Mouse (Mus musculus): ENCODE results near the gene Pkd1l1.

Gene Pkd1l1

GRCm38 (mm10) chr11:8817376-8817775 is 155.7 kb downstream of the Pkd1l1 start:
- peak; percentile 33 for DNase-seq

DNA sequence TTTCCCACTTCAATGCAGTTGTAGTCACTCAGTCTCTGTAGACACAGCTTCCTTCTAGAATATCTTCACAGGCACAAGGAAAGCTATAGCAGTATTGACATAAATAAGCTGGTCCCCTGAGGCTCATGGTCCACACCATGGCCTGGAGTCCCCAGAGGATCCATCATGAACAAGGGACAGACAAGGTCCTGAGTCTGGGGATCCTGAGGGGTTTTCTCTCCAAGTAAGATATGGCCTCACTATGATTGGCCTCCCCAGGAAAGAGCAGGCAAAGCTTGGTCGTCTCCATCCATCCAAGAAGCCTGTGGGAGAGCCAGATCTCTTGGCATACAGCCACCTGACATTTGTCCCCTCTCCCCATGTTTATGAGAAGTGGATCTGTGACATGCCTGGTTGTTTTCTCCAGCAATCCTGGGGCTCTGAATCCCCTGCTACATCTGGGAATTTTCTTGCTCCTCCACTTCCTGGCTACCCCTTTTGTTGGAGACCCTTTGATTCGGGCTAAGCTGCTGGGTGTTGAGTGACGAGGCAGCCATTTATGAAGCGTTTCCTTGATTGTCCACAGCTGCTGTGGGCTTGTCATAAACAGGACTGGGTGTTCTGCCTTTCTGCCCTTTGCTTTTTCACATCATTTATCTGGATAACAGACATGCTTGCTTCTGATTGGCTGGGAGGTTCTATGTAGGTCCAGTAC is 158.8 kb downstream of the Pkd1l1 start:
- peak; percentile 81 for DNase-seq

- no peak for DNase-seq
Measured at GRCm38 (mm10) chr11:8811506-8812100, 161.5 kb downstream of the Pkd1l1 start.

DNA sequence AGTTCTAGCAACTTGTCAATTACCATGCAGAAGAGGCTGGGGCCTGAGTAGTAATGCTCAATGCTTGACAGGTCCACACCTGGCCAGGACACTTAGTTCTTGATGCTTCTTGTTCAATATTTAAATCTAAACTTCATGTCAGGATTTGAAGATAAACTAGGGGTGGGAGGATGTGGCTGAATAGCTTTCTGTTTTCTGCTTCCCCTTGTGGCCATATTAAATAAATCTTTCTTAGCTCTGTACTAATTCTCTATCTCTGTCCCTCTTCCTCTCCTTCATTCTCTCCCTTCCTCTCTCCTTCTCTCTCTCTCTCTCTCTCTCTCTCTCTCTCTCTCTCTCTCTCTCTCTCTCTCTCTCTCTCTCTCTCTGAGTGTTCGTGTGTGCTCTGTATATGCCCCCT is 163.4 kb downstream of the Pkd1l1 start:
- no peak for DNase-seq

GRCm38 (mm10) chr11:8807009-8807408 is 166.1 kb downstream of the Pkd1l1 start:
- DNase-seq: no peak

DNA sequence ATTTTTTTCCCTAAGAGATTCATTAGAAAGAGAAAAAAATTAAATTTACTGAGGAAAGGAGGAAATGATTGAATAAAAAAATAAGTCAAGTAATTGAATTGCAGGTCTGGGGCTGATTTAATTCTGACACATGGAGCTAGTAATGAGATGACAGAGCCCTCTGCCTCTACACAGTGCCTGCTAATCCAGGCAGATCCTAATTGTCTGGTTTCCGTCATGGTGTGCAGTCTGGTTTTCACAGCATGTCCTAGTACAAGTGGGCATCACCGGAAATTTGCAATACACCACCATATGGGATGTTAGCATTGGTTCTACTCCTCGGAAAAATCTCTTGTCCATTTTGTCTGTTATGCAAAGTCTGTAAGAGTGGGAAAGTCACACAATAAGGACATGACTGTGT is 168.9 kb downstream of the Pkd1l1 start:
- DNase-seq: no peak

DNA sequence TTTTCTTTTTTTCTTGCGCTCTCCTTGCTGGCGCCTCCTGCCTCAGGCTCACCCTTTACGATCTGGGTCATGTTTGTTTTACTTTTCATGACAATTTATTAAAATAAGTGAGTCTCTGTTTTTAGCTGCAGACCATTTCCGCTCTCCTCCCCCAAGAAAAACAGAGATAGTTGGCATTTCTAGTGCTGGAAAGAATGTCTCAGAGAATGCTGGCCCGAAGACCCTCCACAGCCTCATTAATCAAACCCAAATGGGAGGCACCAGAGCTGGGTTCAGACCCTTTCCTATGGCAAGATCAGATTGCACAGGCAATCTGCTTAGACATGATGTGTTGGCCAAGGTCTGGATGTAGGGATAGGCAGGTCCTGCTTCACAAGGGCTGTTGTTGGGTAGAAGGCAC is 175.6 kb downstream of the Pkd1l1 start:
- no peak for DNase-seq

GRCm38 (mm10) chr11:8795031-8795430 is 178.0 kb downstream of the Pkd1l1 start:
- DNase-seq: no peak

DNA sequence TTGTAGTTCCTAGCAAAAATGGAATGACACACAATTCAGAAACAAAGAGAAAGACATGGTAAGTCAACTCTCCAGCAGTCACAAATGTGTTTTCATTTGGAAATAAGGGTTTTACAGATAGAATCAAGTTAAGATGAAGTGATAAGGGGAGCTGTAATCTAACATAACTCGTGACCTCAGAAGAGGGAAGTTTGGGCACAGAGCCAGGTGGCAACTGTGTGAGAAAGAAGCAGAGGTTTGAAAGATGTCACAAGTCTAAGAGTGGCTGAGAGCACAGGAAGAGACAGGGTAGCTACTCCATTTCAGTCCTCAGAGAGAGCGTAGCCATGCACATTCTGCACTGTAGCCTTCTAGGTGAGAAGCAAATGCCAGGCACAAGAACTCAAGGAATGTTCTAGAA is 180.9 kb downstream of the Pkd1l1 start:
- peak; percentile 47 for DNase-seq

DNA sequence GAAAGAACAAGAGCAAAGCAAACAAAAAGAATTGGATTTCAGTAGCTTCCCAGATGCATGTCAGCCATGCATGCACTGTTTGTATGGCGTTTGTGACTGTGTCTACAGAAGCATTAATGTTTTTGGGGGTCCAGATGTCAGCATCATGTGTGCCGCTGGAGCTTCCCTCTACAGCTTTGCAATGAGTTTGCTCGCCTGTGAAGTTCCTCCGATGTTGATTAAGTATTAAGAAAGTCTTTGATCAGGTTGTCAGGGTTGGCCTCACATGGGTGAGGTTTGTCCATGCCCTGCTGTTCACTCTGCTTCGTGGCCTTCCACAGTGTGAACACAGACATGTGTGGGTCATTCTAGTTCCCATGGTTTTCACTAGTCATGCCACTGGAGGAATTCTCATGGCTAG is 183.9 kb downstream of the Pkd1l1 start:
- no peak for DNase-seq

DNA sequence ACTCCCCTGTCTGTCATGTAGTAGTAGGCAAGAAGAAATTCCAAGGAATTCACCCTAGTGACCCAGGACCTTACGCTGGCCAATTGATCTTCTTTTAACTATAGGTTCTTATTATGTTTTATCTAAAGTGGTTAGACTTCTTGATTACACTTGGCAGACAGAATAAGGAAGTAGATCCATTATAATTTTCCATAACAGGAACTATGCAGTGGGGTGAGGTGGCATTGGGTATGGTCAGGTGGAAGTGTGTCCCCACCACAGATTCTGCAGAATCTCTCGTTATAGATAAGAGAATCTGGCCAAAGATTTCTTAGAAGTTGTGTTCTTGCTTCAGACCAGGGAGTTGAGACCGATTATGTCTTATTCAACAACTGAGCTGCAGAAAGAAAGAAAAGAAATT is 185.5 kb downstream of the Pkd1l1 start:
- DNase-seq: no peak

GRCm38 (mm10) chr11:8784413-8784812 is 188.7 kb downstream of the Pkd1l1 start:
- no peak for DNase-seq

GRCm38 (mm10) chr11:8782141-8782465 is 191.0 kb downstream of the Pkd1l1 start:
- no peak for DNase-seq

- peak; percentile 68 for DNase-seq
Measured at GRCm38 (mm10) chr11:8781308-8782140, 191.5 kb downstream of the Pkd1l1 start.

DNA sequence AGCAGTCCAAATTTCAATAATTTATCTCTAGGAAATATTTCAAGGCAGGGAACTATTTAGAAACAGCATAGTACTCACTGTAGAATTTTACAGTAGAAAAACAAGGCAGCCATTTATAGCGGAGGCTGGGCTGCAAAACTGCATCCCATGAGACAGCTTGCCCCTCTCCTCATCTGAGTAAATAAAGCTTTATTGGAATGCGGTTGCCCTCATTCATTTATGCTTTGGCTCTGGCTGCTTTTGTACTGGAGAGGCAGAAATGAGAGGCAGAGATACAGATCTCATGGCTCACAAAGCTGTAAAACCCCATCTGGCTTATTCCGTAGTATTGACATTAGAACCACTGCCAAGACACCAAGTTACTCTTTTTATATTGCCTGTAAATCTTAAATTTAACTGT is 193.6 kb downstream of the Pkd1l1 start:
- no peak for DNase-seq
